Mouse (Mus musculus): Measurements from ENCODE around the gene Vwa3a.
A peak's percentile ranks its signal among the peaks of the same experiment; 100 is the strongest.

Vwa3a gene

GRCm38 (mm10) chr7:120739018-120739417, at the start of gene Vwa3a:
Vwa3a (plus strand) TSS chr7:120739318.
- no peak for DNase-seq

GRCm38 (mm10) chr7:120690634-120691033, 48.5 kb upstream of the Vwa3a start:
- DNase-seq, result no peak

GRCm38 (mm10) chr7:120693831-120694375, 45.2 kb upstream of the Vwa3a start:
- no peak for DNase-seq

DNA sequence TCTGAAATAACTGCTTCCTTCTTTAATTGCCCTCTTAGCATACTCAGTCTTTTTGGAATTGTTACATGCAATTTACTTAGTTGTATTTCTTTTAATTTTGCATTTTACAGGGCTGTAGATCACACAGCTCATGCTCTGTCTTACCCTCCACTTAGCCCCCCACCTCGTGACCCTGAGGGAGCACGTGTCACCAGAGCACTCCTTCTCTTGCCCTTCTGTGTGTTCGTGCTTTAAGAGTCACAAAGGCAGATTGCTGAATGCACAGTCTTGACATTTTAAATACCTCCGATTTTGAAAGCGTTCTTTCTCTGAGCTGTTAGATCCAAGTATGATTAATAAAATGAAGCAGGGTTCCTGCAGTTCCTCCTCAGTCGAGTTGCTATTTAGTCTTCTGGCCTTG, 43.9 kb upstream of the Vwa3a start:
- no peak for DNase-seq

- no peak for DNase-seq
These were observed 43.5 kb upstream of the Vwa3a start for GRCm38 (mm10) chr7:120695641-120696040.

DNA sequence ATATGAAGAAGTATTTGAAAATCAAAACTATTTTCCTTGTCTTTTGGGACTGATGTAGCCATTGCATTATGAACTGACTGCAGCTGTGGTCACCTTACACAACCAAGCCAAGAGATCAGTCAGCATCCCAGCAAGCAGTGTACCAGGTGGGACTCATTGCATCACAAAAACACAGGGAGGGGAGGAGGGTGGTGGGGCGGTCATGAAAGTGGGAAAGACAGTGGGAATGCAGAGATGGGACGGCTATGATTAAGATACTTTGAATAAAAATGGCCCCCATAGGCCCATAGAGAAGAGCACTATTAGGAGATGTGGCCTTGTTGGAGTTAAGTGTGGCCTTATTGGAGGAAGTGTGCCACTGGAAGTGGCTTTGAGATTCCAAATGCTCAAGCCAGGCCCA, 42.8 kb upstream of the Vwa3a start:
- no peak for DNase-seq

- DNase-seq, result no peak
These were observed 39.5 kb upstream of the Vwa3a start for GRCm38 (mm10) chr7:120699586-120699985.

- no peak for DNase-seq
These were observed 35.2 kb upstream of the Vwa3a start for GRCm38 (mm10) chr7:120703888-120704287.

- DNase-seq, result no peak
These were observed 27.0 kb upstream of the Vwa3a start for GRCm38 (mm10) chr7:120712071-120712470.

DNA sequence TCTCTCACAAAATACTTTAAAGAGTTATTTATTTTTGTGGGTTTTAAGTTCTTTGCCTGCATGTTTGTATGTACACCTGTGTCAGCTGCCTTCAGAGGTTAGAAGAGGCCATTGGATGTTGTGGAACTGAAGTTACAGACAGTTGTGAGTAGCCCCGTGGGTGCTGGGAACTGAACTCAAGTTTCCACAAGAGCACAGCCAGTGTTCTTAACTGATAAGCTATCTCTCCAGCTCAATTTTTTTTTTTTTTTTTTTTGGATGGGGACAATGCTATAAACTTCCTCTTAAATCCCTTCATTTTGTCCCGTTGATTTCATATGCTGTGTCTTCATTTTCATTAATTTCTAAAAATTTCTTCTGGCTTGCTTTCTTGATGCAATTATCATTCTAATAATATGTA, 25.9 kb upstream of the Vwa3a start:
- no peak for DNase-seq

DNA sequence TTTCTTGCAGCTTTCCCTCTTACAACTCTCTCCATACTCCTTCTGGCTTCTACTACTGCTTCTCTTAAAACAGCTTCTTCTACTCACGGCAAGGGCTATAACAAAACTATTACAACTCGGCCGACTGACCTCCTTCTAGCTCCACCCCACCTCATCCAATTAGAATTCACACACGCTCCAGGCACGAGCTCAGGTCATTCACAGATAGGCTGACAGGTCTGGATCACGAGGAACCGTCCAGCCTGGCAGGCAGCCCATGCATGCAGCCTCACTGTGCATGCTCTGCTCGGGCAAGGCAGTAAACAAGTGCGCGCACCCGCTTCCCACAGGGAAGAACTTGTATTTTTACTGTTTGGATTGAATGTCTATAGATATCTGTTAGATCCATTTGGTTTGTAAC, 25.2 kb upstream of the Vwa3a start:
- peak in 1 of 2 experiments; percentile 15 for DNase-seq

DNA sequence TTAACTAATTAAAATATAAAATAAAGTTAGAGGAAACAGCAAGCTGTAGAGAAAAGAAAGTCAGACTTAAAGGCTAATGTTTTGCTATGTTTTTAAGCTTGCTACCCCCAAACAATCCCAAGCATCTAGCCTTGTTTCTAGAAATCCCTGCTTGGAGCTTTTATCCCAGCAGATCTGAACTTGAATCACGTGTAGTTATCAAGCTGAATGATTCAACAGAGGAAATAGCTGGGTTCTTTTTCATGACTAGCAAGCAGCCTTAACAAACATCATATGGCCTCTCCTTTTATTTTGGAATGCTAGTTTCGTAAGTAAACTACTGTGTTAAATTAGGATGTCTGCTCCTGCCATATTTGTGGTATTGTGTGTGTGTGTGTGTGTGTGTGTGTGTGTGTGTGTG, 21.9 kb upstream of the Vwa3a start:
- no peak for DNase-seq

DNA sequence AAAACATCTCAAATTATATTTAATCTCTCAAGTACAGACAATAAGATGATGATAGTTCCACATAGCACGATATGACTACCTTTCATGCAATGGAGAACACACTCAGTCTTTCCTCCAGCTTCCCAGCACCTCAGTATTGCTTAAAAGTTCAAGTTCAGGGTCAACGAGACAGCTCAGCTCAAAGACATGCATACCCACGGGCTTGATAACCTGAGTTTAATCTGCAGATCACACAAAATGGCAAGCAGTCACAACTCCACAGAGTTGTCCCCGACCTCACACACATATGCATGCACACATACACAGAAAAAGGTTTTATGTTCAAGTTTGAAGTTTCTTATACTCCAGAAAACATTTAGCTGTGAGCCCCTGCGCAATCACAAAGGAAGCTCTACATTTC, 18.1 kb upstream of the Vwa3a start:
- DNase-seq, result no peak

DNA sequence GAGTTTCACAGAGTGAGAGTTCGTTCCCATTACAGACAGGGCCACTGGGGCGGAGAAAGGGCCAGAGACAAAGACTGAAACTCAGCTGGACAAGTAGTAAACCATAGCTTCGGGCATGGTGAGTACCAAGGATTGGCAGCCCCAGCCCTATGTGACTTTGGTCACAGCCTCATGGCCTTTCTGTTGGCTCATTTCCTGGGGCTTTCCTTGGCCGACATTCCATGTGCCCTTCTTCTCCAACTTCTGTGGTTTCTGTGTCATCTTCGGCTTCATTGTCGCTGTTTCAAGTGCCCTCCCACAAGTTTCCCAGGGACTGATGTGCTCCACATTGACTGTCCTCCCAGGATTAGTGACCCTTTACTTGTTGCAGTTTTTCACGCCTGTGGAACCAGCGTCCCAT, 17.7 kb upstream of the Vwa3a start:
- DNase-seq, result no peak

GRCm38 (mm10) chr7:120722063-120722462, 17.1 kb upstream of the Vwa3a start:
- DNase-seq, result no peak

DNA sequence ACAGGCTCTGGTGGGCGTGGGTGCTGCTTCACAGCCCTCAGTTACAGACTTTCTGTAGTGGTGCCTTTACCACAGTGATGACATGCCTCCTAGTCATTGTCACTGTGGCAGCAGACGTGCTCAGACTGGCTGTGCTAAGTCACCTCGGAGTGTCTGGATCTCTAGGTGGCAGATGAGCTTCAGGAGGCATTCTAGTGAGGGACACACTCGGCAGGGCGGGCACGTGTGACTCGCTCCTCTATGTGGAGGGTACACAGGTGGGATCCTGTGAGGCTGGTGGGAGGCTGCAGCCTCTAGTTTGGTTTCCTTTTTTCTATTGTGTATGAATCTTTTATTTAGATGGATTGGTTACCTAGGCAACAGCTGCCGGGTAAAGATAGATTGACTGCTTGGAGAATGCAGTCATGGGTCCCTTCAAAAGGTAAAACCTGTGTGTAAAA, 16.3 kb upstream of the Vwa3a start:
- no peak for DNase-seq

DNA sequence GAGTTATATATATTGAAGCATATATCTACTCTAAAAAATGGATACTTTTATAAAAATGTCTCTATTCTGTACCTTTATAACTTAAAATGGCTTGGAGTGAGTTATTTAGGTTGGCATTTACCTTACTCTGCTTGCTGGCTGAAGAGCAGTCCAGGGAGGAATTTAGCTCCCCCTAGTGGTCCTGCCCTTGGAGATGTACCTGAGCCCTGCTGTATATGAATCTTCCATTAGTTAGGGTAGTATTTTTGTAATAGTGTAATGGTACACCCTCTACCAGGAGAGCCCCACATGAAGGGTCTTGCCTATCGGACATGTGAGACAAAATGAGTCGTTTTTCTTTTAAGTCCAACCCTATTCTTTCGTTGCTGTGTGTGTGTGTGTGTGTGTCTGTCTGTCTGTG, 11.5 kb upstream of the Vwa3a start:
- peak; percentile 41 to 58 for DNase-seq

DNA sequence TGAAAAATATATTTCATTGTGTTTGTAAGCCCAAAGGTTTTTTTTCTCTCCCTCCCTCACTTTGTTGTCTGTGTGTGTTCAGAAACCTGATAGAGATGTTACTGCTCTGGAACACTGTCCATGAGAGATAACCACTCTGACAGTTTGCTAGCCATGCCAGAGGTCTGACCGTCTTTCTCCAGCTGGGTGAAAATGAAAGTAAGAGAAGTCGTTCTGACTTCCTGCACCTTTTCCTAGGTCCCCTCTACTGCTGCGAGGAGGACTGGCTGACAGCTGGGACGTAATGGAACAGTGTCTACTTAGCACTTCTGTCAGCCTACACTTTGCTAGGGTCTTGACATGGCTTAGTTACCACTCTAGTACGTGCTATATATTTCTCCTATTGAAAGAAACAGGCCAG, 9.5 kb upstream of the Vwa3a start:
- DNase-seq, result no peak

DNA sequence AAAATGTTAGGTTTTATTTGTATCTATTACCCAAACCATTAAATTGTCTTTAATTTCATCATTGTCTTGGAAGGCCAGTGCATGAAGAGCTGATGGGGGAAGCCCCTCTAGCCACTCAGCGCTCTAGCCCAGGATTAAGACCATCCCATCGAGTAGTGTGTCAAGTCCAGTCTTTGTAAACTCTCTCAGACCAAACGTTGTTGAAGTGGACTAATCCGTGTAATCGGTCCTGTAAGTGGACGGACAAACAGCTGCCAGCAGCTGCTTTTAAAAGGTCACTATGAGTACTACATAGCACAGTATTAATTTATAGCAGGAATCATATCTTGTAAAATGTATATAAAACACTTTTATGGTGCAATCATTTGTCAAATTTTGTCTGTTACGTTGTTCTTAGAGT, 6.2 kb upstream of the Vwa3a start:
- no peak for DNase-seq

DNA sequence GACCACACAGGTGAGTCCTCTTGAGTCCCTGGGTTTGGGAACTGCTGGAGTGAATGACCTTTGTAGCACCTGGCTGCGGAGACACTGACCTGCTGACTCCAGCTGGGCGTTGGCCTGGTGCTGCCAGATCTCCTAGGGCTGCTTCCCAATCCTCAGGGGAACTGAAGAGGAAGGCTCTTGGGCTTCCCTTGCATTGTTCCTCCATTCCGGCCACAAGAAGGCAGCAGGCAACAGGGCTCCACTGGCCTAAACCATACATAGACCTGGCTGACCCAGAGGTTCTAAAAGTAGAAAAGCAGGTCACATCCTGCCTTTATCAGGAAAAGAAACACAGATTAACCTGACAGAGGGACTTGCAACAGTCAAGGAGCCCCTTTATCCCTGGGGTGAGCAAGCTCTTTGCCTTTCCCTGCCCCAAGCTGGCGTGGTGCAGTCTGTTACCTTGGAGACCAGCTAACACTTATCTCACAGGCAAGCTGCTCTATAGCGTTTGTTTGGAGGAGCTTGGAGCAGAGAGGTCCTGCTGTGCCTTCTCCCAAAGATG, 512 bp downstream of the Vwa3a start:
- DNase-seq, result peak; percentile 22 to 43

- DNase-seq, result peak in 1 of 2 experiments; percentile 16
These were observed 4.5 kb downstream of the Vwa3a start for GRCm38 (mm10) chr7:120743366-120744351.

DNA sequence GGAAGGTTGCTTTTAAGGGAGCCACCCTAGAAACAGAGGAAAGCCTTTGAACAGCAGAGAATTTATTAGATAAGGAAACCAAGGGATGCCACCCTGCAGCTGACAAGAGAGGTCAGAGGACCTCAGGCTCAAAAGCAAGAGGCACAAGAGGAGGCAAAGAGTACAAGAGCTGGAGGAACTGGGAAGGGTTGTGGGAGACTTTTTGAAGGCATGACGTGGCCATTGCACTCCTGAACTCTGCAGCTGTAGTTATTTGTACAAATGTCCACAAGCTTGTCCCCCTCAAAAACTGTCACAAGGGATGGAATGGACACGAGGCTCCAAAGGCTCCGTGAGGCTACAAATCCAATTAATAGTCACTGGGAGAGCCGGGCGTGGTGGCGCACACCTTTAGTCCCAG, 5.5 kb downstream of the Vwa3a start:
- DNase-seq, result no peak

- peak in 1 of 2 experiments; percentile 27 for DNase-seq
These were observed 6.9 kb downstream of the Vwa3a start for GRCm38 (mm10) chr7:120746029-120746428.

DNA sequence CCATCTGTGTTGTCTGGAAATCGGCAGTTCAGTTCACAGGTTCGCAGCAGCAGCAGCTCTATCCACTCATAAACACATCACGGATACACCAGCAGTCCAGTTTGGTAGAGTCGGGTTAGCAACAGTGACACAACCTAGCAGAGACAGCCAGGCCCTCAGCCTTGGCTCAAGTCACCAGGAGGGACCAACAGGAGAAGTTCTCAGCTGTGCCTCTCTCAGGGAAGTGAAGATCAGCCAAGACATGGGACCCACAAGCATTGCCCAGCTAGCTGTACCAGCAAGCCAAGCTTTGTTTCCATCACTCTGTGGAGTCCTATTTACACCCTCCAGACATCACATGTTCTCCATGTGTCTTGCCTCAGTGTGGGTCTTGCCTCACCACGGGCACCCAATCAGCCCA, 7.7 kb downstream of the Vwa3a start:
- no peak for DNase-seq

All from kidney, adult 8-10 months (tissue).